Mouse (Mus musculus): Measurements from ENCODE around the gene Usp2.

Usp2 gene

GRCm38 (mm10) chr9:44127351-44127801 lies 60.6 kb downstream of the Usp2 start:
- DNase-seq = no peak

- no peak for DNase-seq
These were observed 62.8 kb downstream of the Usp2 start for GRCm38 (mm10) chr9:44129633-44130032.

- DNase-seq = peak; percentile 51
These were observed 63.2 kb downstream of the Usp2 start for GRCm38 (mm10) chr9:44130034-44130433.

DNA sequence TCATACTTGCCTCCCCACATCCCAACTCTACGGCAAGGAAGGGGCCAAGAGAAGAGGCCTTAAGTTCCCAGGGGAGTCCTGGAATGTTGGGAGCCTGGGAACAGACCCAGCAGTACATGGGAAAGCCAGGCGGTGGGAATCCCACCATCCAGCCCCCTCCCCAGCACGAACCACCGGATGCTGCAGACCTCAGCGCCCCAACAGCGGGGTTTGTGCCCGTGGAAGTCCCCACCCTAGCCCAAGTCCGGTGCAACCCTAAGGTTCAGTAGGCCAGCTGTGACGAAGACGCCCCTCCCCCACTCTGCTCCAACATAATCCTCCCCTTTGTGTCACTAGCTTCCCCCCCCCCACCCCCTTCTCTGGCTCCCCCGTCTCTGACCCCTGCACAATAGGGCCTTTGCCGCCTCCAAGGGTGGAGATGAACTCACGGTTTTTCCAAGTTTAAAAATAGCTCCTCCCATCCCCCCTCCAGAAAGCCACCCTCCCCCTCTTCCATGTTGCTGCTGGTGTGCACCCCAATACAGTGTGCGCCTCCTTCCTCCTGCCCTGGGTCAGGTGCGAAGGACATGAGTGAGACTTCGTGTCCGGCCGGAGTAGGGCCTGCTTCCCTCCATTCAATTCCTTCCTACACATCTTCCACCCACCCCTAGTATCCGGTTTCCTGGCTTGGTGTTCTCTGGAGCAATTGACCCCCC lies 63.9 kb downstream of the Usp2 start:
- DNase-seq = peak in 1 of 2 experiments; percentile 23

DNA sequence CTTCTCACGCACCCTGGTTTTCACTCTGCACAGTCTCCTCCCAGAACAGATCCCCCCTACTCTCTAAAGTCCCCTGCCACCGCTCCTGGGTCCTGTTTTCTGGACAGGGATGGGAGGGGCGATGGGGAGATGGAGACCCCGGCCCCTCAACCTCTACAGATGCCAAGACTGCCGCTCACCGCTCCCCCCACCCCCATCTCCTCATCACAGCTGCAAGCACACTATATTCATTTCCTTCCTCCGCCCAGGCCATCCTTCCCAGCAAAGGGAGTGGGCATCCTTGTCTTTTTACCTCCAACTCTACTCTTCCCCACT lies 64.4 kb downstream of the Usp2 start:
- DNase-seq = no peak

DNA sequence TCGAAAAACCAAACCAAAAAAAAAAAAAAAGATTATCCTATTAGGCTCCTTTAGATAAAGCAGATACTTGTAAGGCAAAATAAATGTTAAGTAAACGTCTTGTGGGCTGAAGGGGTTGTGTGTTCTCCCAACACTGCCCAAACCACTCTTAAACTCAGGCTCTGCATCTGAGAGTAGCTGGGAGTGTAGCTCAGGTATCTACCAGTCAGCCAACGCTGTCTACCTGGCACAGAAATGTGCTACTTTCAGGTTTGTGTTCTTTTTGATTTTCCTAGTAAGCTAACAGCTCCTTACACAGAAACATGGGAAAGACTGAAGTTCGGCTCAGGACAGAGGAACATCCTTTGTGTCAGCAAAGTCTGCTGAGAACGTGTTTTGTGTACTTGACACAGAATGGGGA lies 65.4 kb downstream of the Usp2 start:
- DNase-seq = no peak

DNA sequence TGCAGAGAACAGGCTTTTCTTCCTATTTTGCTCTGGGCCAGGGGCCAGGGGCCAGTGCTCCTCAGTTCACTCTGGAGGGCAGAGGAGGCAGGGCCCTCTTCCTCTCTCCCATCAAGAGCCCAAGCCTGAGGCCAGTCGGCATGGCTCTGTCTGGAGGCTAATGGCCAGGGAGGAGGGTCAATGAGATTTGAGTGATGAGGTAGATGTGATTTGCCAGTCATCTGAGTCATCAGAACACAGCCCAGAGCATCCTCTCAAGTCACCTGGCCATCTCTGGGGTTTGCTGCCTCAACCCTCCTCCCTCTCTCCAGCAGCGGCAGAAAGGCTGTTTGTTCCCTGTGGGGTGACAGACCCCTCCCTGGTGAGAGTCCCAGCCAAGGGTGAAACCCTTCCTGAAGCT lies 66.5 kb downstream of the Usp2 start:
- peak; percentile 38 to 46 for DNase-seq

- DNase-seq = peak; percentile 77 to 85
These were observed 67.5 kb downstream of the Usp2 start, which contains the start of gene Mcam for GRCm38 (mm10) chr9:44134101-44134850. Gene Mcam, plus strand, starts transcription at chr9:44134469.

DNA sequence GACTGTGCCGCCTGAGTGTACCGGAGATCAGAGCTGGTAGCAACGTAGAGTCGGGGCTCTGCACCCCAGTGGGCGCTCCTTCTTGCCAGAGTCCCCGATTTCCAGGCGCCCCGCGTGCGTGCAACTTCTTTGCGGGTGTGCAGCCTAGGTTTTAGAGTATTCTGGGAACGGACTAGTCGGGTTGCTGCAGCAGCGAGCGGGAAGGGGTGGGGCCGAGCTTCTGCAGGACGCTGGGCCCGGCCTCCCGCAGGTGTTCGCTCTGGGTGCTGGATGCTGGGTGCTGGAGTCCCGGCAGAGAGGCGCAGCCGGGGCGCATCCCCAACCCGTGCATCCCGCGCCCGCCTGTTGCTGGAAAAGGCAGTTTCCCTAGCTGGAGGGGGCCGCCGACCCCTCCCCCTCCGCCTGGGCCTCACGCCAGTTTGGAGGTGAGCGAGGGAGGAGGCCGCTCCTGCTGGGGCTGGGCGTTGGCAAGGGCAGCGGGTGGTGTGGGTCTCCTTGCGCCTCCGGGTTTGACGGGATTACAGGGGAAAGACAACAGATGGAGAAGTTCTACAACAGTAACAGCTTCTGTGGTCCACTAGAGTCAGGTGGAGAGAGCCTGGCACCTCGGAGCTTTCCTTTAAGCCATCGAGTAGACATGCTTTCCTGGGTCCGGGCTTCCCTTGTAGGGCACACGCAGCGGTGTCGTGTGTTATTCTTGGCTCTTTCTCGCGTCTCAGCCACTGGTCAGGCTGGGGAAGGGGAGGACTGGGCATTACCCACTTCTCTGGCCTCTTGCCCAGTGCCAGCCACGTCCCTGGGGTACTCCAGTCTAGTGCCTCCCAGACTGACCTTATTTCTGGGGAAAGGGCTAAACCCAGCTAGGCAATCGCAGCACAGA lies 68.3 kb downstream of the Usp2 start:
- peak; percentile 58 to 76 for DNase-seq

- DNase-seq = peak; percentile 51 to 53
These were observed 69.0 kb downstream of the Usp2 start for GRCm38 (mm10) chr9:44135731-44136411.

- no peak for DNase-seq
These were observed 71.0 kb downstream of the Usp2 start for GRCm38 (mm10) chr9:44137846-44138245.

GRCm38 (mm10) chr9:44141951-44142350 lies 75.1 kb downstream of the Usp2 start:
- DNase-seq = no peak

- DNase-seq = no peak
These were observed 76.6 kb downstream of the Usp2 start for GRCm38 (mm10) chr9:44143421-44143820.

GRCm38 (mm10) chr9:44144023-44144717 lies 77.3 kb downstream of the Usp2 start:
- DNase-seq = peak; percentile 63 to 69

GRCm38 (mm10) chr9:44144718-44145060 lies 77.9 kb downstream of the Usp2 start:
- peak; percentile 71 to 72 for DNase-seq
